Mouse (Mus musculus) megakaryocyte-erythroid progenitor cell, adult 5-6 weeks (primary cell): ENCODE results near the gene Gm43738. TPM values are rescaled to one million over a fixed set of nuclear protein-coding genes. Genes with fewer than 3 reads are reported as not detected.
A peak's percentile ranks its signal among the peaks of the same experiment; 100 is the strongest.

Source experiments
- ATAC-seq: replicated peaks from 2 replicates; pipeline ENCODE4 v1.8.0; 2016; ENCODE audit warnings: mild to moderate bottlenecking, inconsistent platforms; ENCODE audit not compliant: severe bottlenecking, poor library complexity, low FRiP score, low TSS enrichment
- total RNA-seq, 2 experiments: library from RNA; stranded (forward) in 1 of 2; stranded (reverse) in 1 of 2; fragments of 200-1000, 215-1000 nt in 1 of 2; fragments of >200 nt in 1 of 2; fragmentation: Nextera tagmentation in 1 of 2; gene quantifications; 2 replicates each; pipeline ENCODE4 v1.2.3; 2014 to 2017

The Gm43738 gene
- not detected in 2 replicates for total RNA-seq (2014; fragmentation: Nextera tagmentation)
- total RNA-seq (2017): not detected in 2 replicates

- no peak for ATAC-seq
Measured at GRCm38 (mm10) chr3:89100811-89101210, at the start of gene Gm43738. Gm43738 (minus strand) TSS chr3:89101099.

- ATAC-seq: no peak
Measured at GRCm38 (mm10) chr3:89148567-89148966, 47.7 kb upstream of the Gm43738 start.

GRCm38 (mm10) chr3:89147979-89148311 lies 47.0 kb upstream of the Gm43738 start:
- ATAC-seq: peak; percentile 27

GRCm38 (mm10) chr3:89147101-89147978 lies 46.4 kb upstream of the Gm43738 start:
- ATAC-seq: peak; percentile 64

GRCm38 (mm10) chr3:89145566-89145965 lies 44.7 kb upstream of the Gm43738 start:
- no peak for ATAC-seq

- ATAC-seq: no peak
Measured at GRCm38 (mm10) chr3:89144821-89145220, 43.9 kb upstream of the Gm43738 start.

GRCm38 (mm10) chr3:89136365-89136764 lies 35.5 kb upstream of the Gm43738 start:
- ATAC-seq: no peak

GRCm38 (mm10) chr3:89135958-89136357 lies 35.1 kb upstream of the Gm43738 start, which contains the start of gene Pklr:
Pklr (plus strand) TSS chr3:89136142.
- peak; percentile 67 for ATAC-seq

- ATAC-seq: no peak
Measured at GRCm38 (mm10) chr3:89133752-89134151, 32.9 kb upstream of the Gm43738 start.

GRCm38 (mm10) chr3:89133063-89133450 lies 32.2 kb upstream of the Gm43738 start:
- ATAC-seq: no peak

GRCm38 (mm10) chr3:89132285-89133062 lies 31.6 kb upstream of the Gm43738 start:
- peak; percentile 92 for ATAC-seq

GRCm38 (mm10) chr3:89131816-89132215 lies 30.9 kb upstream of the Gm43738 start:
- ATAC-seq: no peak

- no peak for ATAC-seq
Measured at GRCm38 (mm10) chr3:89129908-89130307, 29.0 kb upstream of the Gm43738 start.

- no peak for ATAC-seq
Measured at GRCm38 (mm10) chr3:89125981-89126380, 25.1 kb upstream of the Gm43738 start.

GRCm38 (mm10) chr3:89124241-89124640 lies 23.3 kb upstream of the Gm43738 start:
- ATAC-seq: no peak

GRCm38 (mm10) chr3:89123313-89123712 lies 22.4 kb upstream of the Gm43738 start:
- no peak for ATAC-seq

GRCm38 (mm10) chr3:89115522-89115921 lies 14.6 kb upstream of the Gm43738 start:
- ATAC-seq: peak; percentile 90

GRCm38 (mm10) chr3:89113058-89113457 lies 12.2 kb upstream of the Gm43738 start:
- ATAC-seq: no peak

- ATAC-seq: no peak
Measured at GRCm38 (mm10) chr3:89108146-89108545, 7.2 kb upstream of the Gm43738 start.

GRCm38 (mm10) chr3:89107545-89107944 lies 6.6 kb upstream of the Gm43738 start:
- no peak for ATAC-seq
